Mouse (Mus musculus) hindbrain, embryonic 16.5 days (tissue): Measurements from ENCODE around the gene Vcl. TPM values are rescaled to one million over a fixed set of nuclear protein-coding genes. Genes with fewer than 3 reads are reported as not detected.

ENCODE experiments used
- ATAC-seq: fragments of 200-750 bp; cut with Nextera tagmentation; 2 replicates; pipeline ENCODE4 v1.8.0; 2017; ENCODE audit warnings: moderate TSS enrichment, moderate library complexity
- H3K27ac ChIP-seq: fragments of 300-500 bp; sonication (generic); 2 replicates; pipeline ENCODE4 v1.5.1; 2014; ENCODE audit warnings: low read depth, mild to moderate bottlenecking, control low read depth, low read length, moderate library complexity
- H3K27me3 ChIP-seq: fragments of 300-500 bp; sonication (generic); replicated peaks from 2 replicates; pipeline ENCODE4 v1.6.1; 2014; ENCODE audit warnings: low read length; ENCODE audit not compliant: control insufficient read depth, insufficient read depth
- H3K36me3 ChIP-seq: fragments of 300-500 bp; sonication (generic); 2 replicates; pipeline ENCODE4 v1.6.1; 2014; ENCODE audit warnings: mild to moderate bottlenecking, low read length, moderate library complexity, mixed read lengths; ENCODE audit not compliant: control insufficient read depth, insufficient read depth
- H3K4me1 ChIP-seq: fragments of 300-500 bp; sonication (generic); 2 replicates; pipeline ENCODE4 v1.6.1; 2014; ENCODE audit warnings: low read depth, low read length; ENCODE audit not compliant: control insufficient read depth, insufficient read depth
- H3K4me2 ChIP-seq: fragments of 300-500 bp; sonication (generic); 2 replicates; pipeline ENCODE4 v1.6.1; 2014; ENCODE audit warnings: mild to moderate bottlenecking, low read length, control low read depth, moderate library complexity
- H3K4me3 ChIP-seq: fragments of 300-500 bp; sonication (generic); 2 replicates; pipeline ENCODE4 v1.5.1; 2014; ENCODE audit warnings: mild to moderate bottlenecking, low read length, control low read depth, moderate library complexity
- H3K9ac ChIP-seq: fragments of 300-500 bp; sonication (generic); 2 replicates; pipeline ENCODE4 v1.6.1; 2014; ENCODE audit warnings: low read depth, mild to moderate bottlenecking, control low read depth, low read length, moderate library complexity
- H3K9me3 ChIP-seq: fragments of 300-500 bp; sonication (generic); 2 replicates; pipeline ENCODE4 v1.6.1; 2014; ENCODE audit warnings: mild to moderate bottlenecking, low read length, moderate library complexity; ENCODE audit not compliant: control insufficient read depth
- WGBS: fragments of 180-500 bp; shearing (Covaris S2); extraction: QIAGEN DNeasy Blood & Tissue Kit; methylation state at CpG from one replicate; pipeline ENCODE4 v1.1.7; 2014; 5-methylcytosine and 5-hydroxymethylcytosine counted together
- polyA plus RNA-seq: library from polyadenylated mRNA; unstranded; fragments of >200 nt; fragmentation: Nextera tagmentation; extraction: Ambion mirVana; gene quantifications from 2 replicates; pipeline ENCODE4 v1.2.1, GENCODE M21; 2015

Gene Vcl
- polyA plus RNA-seq, 1 experiment from 2014 or later = 14.8 TPM

DNA sequence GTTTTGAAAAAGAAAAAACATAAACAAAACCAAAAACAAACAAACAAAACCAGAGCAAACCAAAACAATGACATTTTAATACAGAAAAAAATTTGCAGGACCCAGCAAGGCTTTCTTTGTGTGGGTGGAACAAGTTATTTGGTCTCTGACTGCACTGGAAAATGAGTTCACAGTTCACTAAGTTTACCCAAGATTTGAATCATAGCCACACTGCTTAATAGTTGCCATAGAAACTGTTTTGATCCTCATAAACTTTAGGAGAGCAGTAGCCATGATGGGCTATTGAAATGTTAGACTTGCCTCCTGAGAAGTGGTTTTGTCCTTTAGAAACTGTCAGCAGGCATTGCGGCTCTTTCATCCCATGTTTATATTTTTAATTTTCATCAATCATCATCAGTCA, 39.9 kb downstream of the Vcl start:
- WGBS = 46% methylated on average over 1 of the region's 1 CpGs
- Histone ChIP-seq H3K4me1 (peaks cover 10% of the 10 kb centered on the region), H3K27ac (no peak overlapping the region)

DNA sequence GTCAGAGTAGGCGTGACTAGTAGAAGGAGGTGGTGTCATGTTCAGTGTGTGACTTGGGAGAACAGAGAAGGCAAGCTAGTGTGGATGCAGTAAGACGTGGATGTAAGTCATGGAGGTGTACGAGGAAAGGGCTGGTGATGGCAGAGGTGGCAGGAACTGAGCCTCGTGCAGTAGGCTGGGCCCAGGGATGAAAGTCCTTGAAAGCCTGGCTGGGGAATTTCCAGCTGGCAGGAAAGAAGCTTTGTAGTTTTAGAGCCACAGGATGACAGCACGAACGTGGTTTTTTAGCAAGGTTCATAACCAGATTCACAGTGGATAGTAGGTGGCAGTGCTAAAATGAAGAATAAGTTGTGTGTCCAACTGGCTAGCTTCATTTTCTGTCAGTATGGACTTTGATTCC, 41.2 kb downstream of the Vcl start:
- Histone ChIP-seq H3K4me3 (no peak overlapping the region), H3K27ac (no peak overlapping the region), H3K9me3 (no peaks in the 10 kb centered on the region), H3K36me3 (no peaks in the 10 kb centered on the region), H3K4me2 (no peak overlapping the region), H3K27me3 (no peaks in the 10 kb centered on the region), H3K9ac (no peak overlapping the region), H3K4me1 (peaks cover 10% of the 10 kb centered on the region)
- ATAC-seq = peak; percentile 41
- WGBS = 44% methylated on average over 6 of the region's 6 CpGs

More for the DNA sequence above, 39.9 kb downstream of the Vcl start:
- no peak overlapping the region for H3K9ac ChIP-seq
- no peak overlapping the region for H3K4me2 ChIP-seq
- no peak for ATAC-seq
- H3K9me3 ChIP-seq = no peaks in the 10 kb centered on the region
- no peak overlapping the region for H3K4me3 ChIP-seq
- no peaks in the 10 kb centered on the region for H3K27me3 ChIP-seq
- H3K36me3 ChIP-seq = no peaks in the 10 kb centered on the region

DNA sequence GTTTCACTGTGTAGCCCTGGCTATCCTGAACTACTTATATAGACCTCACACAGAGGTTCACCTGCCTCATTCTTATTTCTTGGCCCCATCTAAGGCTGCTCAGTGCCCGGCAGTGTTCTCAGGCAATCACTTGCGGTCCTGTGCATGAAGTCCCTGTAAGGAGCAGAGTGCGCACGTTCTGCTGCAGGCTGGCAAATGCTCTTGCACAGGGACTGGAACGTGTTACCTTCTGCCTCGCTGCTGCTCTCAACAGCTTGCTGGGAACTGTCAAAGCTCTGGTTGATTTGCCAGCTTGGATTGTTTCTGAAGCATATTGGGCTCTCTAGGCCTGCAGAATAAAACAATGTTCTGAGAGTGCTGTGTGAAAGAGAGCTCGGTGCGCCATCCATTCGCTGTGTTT, 41.7 kb downstream of the Vcl start:
- 50% methylated on average over 9 of the region's 9 CpGs for WGBS
- Histone ChIP-seq H3K27me3 (no peaks in the 10 kb centered on the region), H3K4me3 (no peak overlapping the region), H3K9ac (no peak overlapping the region), H3K4me2 (no peak overlapping the region), H3K9me3 (no peaks in the 10 kb centered on the region), H3K4me1 (peaks cover 10% of the 10 kb centered on the region), H3K36me3 (no peaks in the 10 kb centered on the region), H3K27ac (no peak overlapping the region)
- peak; percentile 76 for ATAC-seq

DNA sequence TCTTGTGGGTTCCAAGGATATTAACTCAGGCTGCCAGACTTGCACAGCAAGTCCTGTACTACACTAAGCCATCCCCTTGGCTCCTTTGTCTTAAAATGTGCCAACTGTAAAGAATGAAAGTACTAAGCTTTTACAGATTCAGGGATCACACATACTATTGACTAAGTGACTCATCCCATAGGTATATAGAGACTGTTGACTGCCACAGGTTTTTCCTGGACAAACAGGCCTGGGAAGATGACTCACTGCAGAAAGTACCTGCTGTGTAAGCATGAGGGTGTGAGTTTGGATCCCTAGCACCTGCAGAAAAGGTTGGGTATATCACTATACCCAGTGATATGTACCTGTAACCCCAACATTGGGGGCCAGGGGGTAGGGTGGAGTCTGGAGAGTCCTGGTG, 44.6 kb downstream of the Vcl start:
- Histone ChIP-seq H3K27me3 (no peaks in the 10 kb centered on the region), H3K4me2 (no peak overlapping the region), H3K9me3 (no peaks in the 10 kb centered on the region), H3K27ac (no peak overlapping the region), H3K4me1 (peaks cover 7% of the 10 kb centered on the region), H3K36me3 (no peaks in the 10 kb centered on the region), H3K9ac (no peak overlapping the region), H3K4me3 (no peak overlapping the region)
- no peak for ATAC-seq

- Histone ChIP-seq H3K9me3 (no peaks in the 10 kb centered on the region), H3K36me3 (no peaks in the 10 kb centered on the region), H3K4me2 (no peak overlapping the region), H3K4me3 (no peak overlapping the region), H3K27me3 (no peaks in the 10 kb centered on the region), H3K27ac (no peak overlapping the region), H3K9ac (no peak overlapping the region), H3K4me1 (no peaks in the 10 kb centered on the region)
- ATAC-seq = no peak
- WGBS = 81% methylated on average over 1 of the region's 1 CpGs
Measured at GRCm38 (mm10) chr14:20976741-20977140, 47.5 kb downstream of the Vcl start.

DNA sequence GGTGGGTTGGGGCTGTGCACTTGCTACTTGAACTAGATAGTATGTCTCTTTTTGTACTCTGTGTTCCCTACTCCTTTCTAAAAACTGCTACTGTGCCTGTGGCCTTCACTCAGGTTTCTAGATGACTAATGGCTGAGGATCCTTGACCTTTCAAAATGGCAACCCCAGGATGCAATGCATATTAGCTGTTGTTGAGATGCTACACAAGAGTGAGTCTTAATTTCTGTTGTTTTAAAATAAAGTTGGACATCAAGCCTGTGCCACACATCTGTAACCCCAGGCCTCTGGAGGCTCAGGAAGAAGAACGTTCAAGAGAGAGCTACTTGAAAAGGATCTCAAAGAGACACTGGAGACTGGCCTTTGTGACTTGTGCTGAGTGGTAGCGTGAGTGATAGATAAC, 48.5 kb downstream of the Vcl start:
- no peaks in the 10 kb centered on the region for H3K4me1 ChIP-seq
- no peak overlapping the region for H3K27ac ChIP-seq
- WGBS = 69% methylated on average over 2 of the region's 2 CpGs
- no peak overlapping the region for H3K9ac ChIP-seq
- no peak overlapping the region for H3K4me2 ChIP-seq
- no peak for ATAC-seq
- H3K4me3 ChIP-seq = no peak overlapping the region
- no peaks in the 10 kb centered on the region for H3K9me3 ChIP-seq
- H3K27me3 ChIP-seq = no peaks in the 10 kb centered on the region
- no peaks in the 10 kb centered on the region for H3K36me3 ChIP-seq

- no peak overlapping the region for H3K27ac ChIP-seq
- peaks cover 2% of the 10 kb centered on the region; the same call in 1 of the 2 replicates for H3K4me1 ChIP-seq
- WGBS = 42% methylated on average over 2 of the region's 2 CpGs
- 0 out of 2 replicates have a peak, but pooled peaks have one; percentile 30 for ATAC-seq
- no peak overlapping the region for H3K4me3 ChIP-seq
- no peaks in the 10 kb centered on the region for H3K27me3 ChIP-seq
- no peaks in the 10 kb centered on the region for H3K36me3 ChIP-seq
- no peaks in the 10 kb centered on the region for H3K9me3 ChIP-seq
- H3K9ac ChIP-seq = no peak overlapping the region
- no peak overlapping the region for H3K4me2 ChIP-seq
Measured at GRCm38 (mm10) chr14:20983832-20984231, 54.6 kb downstream of the Vcl start.

GRCm38 (mm10) chr14:20985482-20985881, 56.3 kb downstream of the Vcl start:
- no peak overlapping the region for H3K4me3 ChIP-seq
- peaks cover 2% of the 10 kb centered on the region; the same call in 1 of the 2 replicates for H3K4me1 ChIP-seq
- ATAC-seq = no peak
- WGBS = 57% methylated on average over 3 of the region's 3 CpGs
- no peak overlapping the region for H3K4me2 ChIP-seq
- no peaks in the 10 kb centered on the region for H3K9me3 ChIP-seq
- H3K36me3 ChIP-seq = no peaks in the 10 kb centered on the region
- no peaks in the 10 kb centered on the region for H3K27me3 ChIP-seq
- H3K27ac ChIP-seq = no peak overlapping the region
- no peak overlapping the region for H3K9ac ChIP-seq

DNA sequence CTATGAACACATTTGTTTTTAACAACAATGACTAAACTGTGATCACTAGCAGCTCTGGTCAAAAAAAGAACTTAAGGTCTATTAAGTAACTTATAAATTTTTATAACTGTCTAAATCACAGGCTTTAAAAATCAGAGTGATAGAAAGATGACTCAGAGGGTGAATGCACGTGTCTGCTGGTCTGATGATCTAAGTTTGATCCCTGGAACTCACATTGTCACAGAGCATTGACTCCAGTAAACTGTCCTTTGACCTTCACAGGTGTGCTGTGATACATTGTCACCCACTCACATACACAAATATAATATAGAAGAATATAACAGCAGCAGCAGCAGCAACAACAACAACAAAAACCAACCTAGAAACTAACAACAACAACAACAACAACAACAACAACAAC, 62.3 kb downstream of the Vcl start:
- no peak for ATAC-seq
- no peak overlapping the region for H3K4me3 ChIP-seq
- H3K4me2 ChIP-seq = no peak overlapping the region
- WGBS = 90% methylated on average over 1 of the region's 1 CpGs
- H3K9me3 ChIP-seq = no peaks in the 10 kb centered on the region
- H3K36me3 ChIP-seq = 0 out of 2 replicates have a peak, but pooled peaks cover 2% of the 10 kb centered on the region
- no peak overlapping the region for H3K27ac ChIP-seq
- H3K9ac ChIP-seq = no peak overlapping the region
- no peaks in the 10 kb centered on the region for H3K27me3 ChIP-seq
- no peaks in the 10 kb centered on the region for H3K4me1 ChIP-seq
